Mouse (Mus musculus) liver, embryonic 14.5 days (tissue): ENCODE results near the gene Adamtsl3.

Experiments used
- CTCF ChIP-seq: IDR thresholded peaks from 2 replicates; pipeline ENCODE4 v1.5.1; 2016; ENCODE audit warnings: antibody characterized with exemption, low read depth, control low read depth
- EP300 ChIP-seq: IDR thresholded peaks from 2 replicates; pipeline ENCODE4 v1.6.1; 2016; ENCODE audit warnings: antibody characterized with exemption, low read depth

DNA sequence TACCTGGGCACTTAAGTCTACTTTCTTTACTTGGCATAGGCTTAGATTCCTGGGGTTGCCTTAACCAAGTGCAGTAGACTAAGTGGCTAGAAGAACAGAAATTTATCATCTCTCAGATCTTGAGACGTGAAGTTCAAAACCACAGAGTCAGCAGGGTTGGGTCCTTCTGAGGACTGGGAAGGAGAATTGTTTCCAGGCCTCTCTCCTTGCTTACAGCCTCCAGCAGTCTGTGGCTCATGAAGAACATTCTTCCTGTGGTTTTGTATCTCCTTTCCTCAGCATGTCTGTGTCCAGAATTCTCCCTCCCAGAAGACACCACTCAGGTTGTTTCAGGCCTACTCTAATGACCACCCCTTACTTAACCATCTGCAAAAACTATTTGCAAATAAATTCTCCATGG, 216.5 kb downstream of the Adamtsl3 start:
- TF ChIP-seq CTCF (no peak), EP300 (no peak)
